Mouse (Mus musculus) Patski (cell line): ENCODE measurements around the gene Saxo1. TPM values are rescaled to one million over a fixed set of nuclear protein-coding genes. Genes with fewer than 3 reads are reported as not detected.

Experiments
- ATAC-seq: fragments of 100-300 bp; one replicate; pipeline ENCODE4 v1.8.0; 2021
- CTCF ChIA-PET: fragments of 350-600 bp; sonication (Branson Sonifier 250); formaldehyde crosslinking; loops from one replicate; lab custom pipeline; 2022; ENCODE audit warnings: inconsistent platforms; lab: Charles Lee
- POLR2A ChIA-PET: fragments of 350-600 bp; sonication (Branson Sonifier 250); formaldehyde crosslinking; loops from one replicate; lab custom pipeline; 2022; ENCODE audit warnings: antibody characterized with exemption, inconsistent platforms; lab: Charles Lee
- DNase-seq: peaks from one replicate; pipeline ENCODE4 v3.0.0-alpha.2; 2011; ENCODE audit warnings: low read depth, low spot score
- H3K27me3 ChIP-seq: fragments of 371-371 bp; one replicate; pipeline ENCODE4 v1.5.1; 2021
- CTCF ChIP-seq: fragments of 100-300 bp; IDR thresholded peaks from one replicate; pipeline ENCODE4 v1.5.1; 2021
- in situ Hi-C: fragments of 300-500 bp; cut with MboI; formaldehyde crosslinking; loops from 3 replicates; pipeline ENCODE4 v1.11.1; 2018; ENCODE audit warnings: low pct_unique_long_range_greater_than_20kb, mixed read lengths
- polyA plus RNA-seq: library from polyadenylated mRNA; unstranded; gene quantifications from one replicate; pipeline ENCODE4 v1.2.3, GENCODE M21; 2021

Saxo1 gene
- polyA plus RNA-seq, 1 experiment from 2014 or later = not detected

DNA sequence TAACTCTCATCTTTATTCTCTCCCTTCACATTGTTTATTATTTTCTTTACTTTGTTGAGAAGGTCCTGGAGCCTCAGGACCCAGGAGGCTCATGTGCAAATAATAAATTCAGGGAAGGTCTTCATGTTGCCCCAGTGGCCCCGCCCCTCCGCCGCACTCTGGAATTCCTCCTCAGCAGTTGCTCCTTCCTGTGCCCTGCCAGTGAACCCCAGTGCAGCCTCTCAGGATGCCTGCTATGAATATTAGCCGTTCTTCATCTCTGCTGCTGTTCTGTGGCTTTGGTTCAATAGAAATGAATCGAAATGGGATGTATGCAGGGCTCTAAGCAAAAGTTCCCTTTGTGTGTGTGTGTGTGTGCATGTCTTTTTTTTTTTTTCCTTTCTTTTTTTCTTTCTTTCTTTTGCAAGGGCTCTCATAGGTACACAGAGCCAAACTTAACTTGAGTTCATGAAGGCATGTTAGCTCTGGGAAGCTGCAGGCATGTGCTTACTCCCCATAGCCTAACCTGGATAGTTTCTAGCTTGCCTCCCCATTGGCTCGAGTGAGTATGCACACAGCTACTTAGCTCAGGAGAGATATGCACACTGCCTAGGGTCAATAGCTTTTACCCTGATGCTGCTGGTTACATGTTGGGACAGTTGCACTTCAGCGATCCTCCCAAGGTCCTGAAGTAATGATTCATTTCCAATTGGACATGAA lies 151.5 kb downstream of the Saxo1 start:
- ATAC-seq = no peak

DNA sequence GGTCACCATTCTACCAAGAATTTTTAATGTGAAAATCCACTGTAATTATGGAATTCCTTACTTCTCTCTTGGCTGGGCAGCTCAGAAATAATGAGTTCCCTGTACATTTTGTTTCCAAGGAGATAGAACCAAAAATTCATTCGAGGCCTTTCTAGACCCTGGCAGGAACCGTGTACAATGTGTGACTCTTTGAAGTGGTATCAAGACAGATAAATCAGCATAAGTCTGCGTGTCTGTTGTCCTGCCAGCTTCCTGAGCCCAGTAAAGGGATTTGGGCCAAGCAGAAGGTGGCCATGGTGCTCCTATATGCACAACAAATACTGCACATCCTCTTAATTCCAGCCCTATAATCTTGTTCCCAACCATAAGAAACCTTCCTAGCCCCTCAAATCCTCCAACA lies 157.0 kb downstream of the Saxo1 start:
- POLR2A ChIA-PET = no interaction called here
- no peak for TF ChIP-seq CTCF
- H3K27me3 ChIP-seq = no peaks in the 10 kb centered on the region
- ATAC-seq (no peak), DNase-seq (no peak)
- CTCF ChIA-PET = no interaction called here
- in situ Hi-C loops = no loop called here

More for the DNA sequence above, 151.5 kb downstream of the Saxo1 start:
- TF ChIP-seq CTCF = no peak
- ChIA-PET POLR2A (no interaction called here), CTCF (interaction anchor here (3.7 kb wide), 1 partner anchor 11 kb away, joined by 10 read pairs; no protein-coding TSS in a partner anchor)
- H3K27me3 ChIP-seq = no peaks in the 10 kb centered on the region
- in situ Hi-C loops = no loop called here
- DNase-seq = no peak

DNA sequence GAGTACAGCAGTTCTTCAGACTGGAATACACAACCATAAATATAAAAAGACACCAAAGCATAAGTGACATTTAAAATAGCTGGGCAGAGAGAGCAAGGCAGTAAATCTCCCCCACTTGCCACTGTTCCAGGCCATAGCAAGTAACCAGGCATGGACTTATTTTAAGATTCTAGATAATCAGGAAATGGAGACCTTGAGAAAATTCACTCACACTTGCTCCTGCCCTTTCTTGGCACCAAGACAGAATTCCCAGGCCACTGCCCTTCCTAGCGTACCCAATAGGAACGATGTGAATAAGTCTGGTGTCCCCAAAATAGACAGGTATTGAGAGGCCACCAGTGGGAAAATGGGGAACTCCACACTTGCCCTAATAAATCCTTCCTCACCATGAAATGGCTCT lies 160.7 kb downstream of the Saxo1 start:
- CTCF ChIA-PET = interaction anchor here (2.7 kb wide), 1 partner anchor 9 kb away, joined by 10 read pairs; no protein-coding TSS in a partner anchor
- no peak for ATAC-seq
- in situ Hi-C loops = no loop called here
- POLR2A ChIA-PET = no interaction called here
- no peak for TF ChIP-seq CTCF
- H3K27me3 ChIP-seq = no peaks in the 10 kb centered on the region
- no peak for DNase-seq

DNA sequence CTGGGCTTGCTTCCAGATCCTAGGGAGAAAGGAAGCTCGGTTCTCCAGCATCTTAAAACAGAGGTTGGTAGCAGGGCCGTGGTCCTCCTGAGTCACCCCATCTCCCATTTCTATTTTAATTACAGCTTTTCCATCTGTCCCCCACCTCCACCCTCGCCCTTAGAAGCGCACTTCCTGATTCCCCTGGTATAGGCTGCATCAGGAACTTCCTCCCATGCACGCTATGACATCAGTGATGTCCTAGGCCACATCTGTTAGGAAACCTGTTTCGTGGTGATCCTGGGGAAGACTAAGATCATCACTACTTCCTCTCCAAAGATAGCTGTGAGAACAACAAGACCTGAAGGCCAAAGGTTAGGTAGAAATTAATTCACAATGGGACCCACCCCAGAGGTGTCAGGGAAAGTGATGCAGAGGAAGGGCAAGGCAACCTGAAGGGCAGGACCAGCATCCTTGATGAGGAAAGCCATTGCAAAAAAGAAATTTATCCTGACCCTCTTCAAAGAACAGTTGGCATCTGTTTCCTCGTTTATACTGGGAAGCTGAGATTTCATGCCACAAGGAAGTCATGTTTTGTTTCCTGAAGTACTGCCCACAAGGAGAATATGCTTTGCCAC lies 161.3 kb downstream of the Saxo1 start:
- no peaks in the 10 kb centered on the region for H3K27me3 ChIP-seq
- ATAC-seq (no peak), DNase-seq (no peak)
- ChIA-PET CTCF (interaction anchor here (1.3 to 2.7 kb wide), 3 partner anchors 10 to 23 kb away, joined by 3 to 10 read pairs (median 4); no protein-coding TSS in a partner anchor), POLR2A (no interaction called here)
- TF ChIP-seq CTCF = no peak
- in situ Hi-C loops = no loop called here

DNA sequence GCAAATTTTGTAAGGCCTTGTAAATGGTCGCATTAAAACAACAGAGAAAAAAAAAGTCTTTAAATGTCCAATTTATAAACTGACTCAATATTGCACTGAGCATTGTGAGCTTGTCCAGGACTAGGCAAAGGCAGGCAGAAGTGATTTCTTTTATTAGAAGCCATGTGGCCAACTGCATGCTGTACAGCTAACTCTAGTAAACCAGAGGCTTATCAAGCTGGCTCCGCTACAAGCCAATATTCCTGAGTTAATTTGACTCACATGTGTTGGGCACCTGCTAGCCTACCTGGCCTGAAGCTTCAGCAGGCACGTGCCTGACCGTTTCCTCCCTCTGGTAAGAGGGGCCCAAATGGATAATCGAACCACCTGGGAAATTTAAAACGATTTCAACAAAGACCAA lies 162.5 kb downstream of the Saxo1 start:
- no peak for ATAC-seq
- POLR2A ChIA-PET = no interaction called here
- in situ Hi-C loops = no loop called here
- CTCF ChIA-PET = interaction anchor here (1.3 to 2.7 kb wide), 3 partner anchors 11 to 21 kb away, joined by 3 to 10 read pairs (median 4); no protein-coding TSS in a partner anchor
- no peaks in the 10 kb centered on the region for H3K27me3 ChIP-seq
- TF ChIP-seq CTCF = no peak
- DNase-seq = no peak

Other genes with a start within 250 kb of the Saxo1 start
- 66.0 TPM for gene Rraga, start 17.3 kb upstream of the Saxo1 start, polyA plus RNA-seq
- gene Haus6, start 53.7 kb upstream of the Saxo1 start, polyA plus RNA-seq = 6.2 TPM
- gene Plin2, start 111.7 kb upstream of the Saxo1 start, polyA plus RNA-seq = 104 TPM
- 14.4 TPM for gene Dennd4c, start 190.2 kb upstream of the Saxo1 start, polyA plus RNA-seq